Mouse (Mus musculus) heart, adult 2 months (tissue): ENCODE results near the gene Atn1. TPM values are rescaled to one million over a fixed set of nuclear protein-coding genes. Genes with fewer than 3 reads are reported as not detected.

ENCODE experiments used
- DNase-seq, 2 experiments: peaks; one replicate each; pipeline ENCODE4 v3.0.0; 2021
- H3K27ac ChIP-seq: fragments of 200-600 bp; 2 replicates; pipeline ENCODE4 v1.8.1; 2022
- H3K27me3 ChIP-seq: fragments of 200-500 bp; 2 replicates; pipeline ENCODE4 v1.6.1; 2012; ENCODE audit warnings: mild to moderate bottlenecking, low read length, inconsistent platforms, mixed read lengths; ENCODE audit not compliant: control insufficient read depth, insufficient read depth
- H3K36me3 ChIP-seq: fragments of 200-500 bp; 2 replicates; pipeline ENCODE4 v1.6.1; 2012; ENCODE audit warnings: low read length, inconsistent platforms; ENCODE audit not compliant: control insufficient read depth, insufficient read depth
- H3K4me1 ChIP-seq: fragments of 200-500 bp; 2 replicates; pipeline ENCODE4 v1.6.1; 2011; ENCODE audit warnings: low read length; ENCODE audit not compliant: control insufficient read depth, insufficient read depth
- H3K4me3 ChIP-seq: fragments of 200-600 bp; 2 replicates; pipeline ENCODE4 v1.8.1; 2022
- H3K79me2 ChIP-seq: fragments of 200-500 bp; replicated peaks from 2 replicates; pipeline ENCODE4 v1.6.1; 2012; ENCODE audit warnings: mild to moderate bottlenecking, inconsistent platforms, low read length, moderate library complexity, mixed read lengths; ENCODE audit not compliant: control insufficient read depth, insufficient read depth
- H3K9ac ChIP-seq: fragments of 200-500 bp; 2 replicates; pipeline ENCODE4 v1.6.1; 2012; ENCODE audit warnings: low read depth, mild to moderate bottlenecking, control low read depth, inconsistent platforms, low read length, mixed read lengths
- CTCF ChIP-seq: fragments of 200-600 bp; IDR thresholded peaks from 2 replicates; pipeline ENCODE4 v1.8.1; 2022; ENCODE audit warnings: antibody characterized with exemption, mild to moderate bottlenecking, moderate library complexity
- EP300 ChIP-seq: fragments of 200-500 bp; IDR thresholded peaks from 2 replicates; pipeline ENCODE4 v1.6.1; 2011; ENCODE audit warnings: low read depth, low read length, control low read depth; ENCODE audit not compliant: insufficient read depth
- POLR2A ChIP-seq: fragments of 200-500 bp; IDR thresholded peaks from 2 replicates; pipeline ENCODE4 v1.6.1; 2011; ENCODE audit warnings: mild to moderate bottlenecking, low read depth, low read length, control low read depth; ENCODE audit not compliant: insufficient read depth
- WGBS: fragments of 180-500 bp; shearing (Covaris S2); methylation state at CpG from one replicate; pipeline ENCODE4 v1.1.7; 2018; 5-methylcytosine and 5-hydroxymethylcytosine counted together
- intact Hi-C: fragments of 180-260 bp; cut with DNase I; formaldehyde crosslinking; loops from one replicate; pipeline ENCODE4 v1.15.1; 2025
- polyA plus RNA-seq: library from polyadenylated mRNA; depleted of rRNA; stranded (reverse); fragments of >200 nt; gene quantifications from 2 replicates; pipeline ENCODE4 v1.2.3, GENCODE M21; 2012
- total RNA-seq, 2 experiments: library from RNA; stranded (reverse); gene quantifications; 2 replicates each; pipeline ENCODE4 v1.2.3; 2021

The Atn1 gene
- total and polyA plus RNA-seq, 3 experiments: 32.8 to 47.8 (median 44.3) TPM

DNA sequence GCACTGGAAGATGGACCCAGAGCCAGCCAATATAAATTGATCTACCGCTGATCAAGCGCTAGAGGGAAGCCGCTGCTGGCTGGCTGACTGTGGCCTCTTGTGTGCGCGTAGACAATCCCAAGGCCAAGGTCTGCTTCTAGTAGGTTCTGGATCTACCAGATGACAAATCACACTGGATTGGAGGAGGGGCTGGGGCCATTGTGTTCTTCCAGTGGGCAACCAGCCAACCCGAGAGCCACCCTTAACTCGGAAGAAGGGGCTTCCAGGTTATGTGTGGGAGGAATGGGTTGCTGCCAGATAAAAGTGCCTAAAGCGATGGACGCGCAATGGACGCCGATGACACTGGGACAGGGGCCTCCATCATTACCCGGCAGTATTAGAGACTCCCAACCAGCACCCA is 38.4 kb downstream of the Atn1 start:
- intact Hi-C loops: no loop called here
- WGBS: 56% methylated on average over 13 of the region's 13 CpGs
- H3K79me2 ChIP-seq: peaks cover 2% of the 10 kb centered on the region; the same call in 1 of the 2 replicates
- DNase-seq: no peak
- no peak overlapping the region for H3K9ac ChIP-seq
- TF ChIP-seq EP300 (no peak), CTCF (no peak), POLR2A (no peak)
- peaks cover 2% of the 10 kb centered on the region for H3K36me3 ChIP-seq
- H3K27ac ChIP-seq: no peak overlapping the region
- H3K27me3 ChIP-seq: no peaks in the 10 kb centered on the region
- H3K4me1 ChIP-seq: peaks cover 3% of the 10 kb centered on the region
- H3K4me3 ChIP-seq: no peak overlapping the region

DNA sequence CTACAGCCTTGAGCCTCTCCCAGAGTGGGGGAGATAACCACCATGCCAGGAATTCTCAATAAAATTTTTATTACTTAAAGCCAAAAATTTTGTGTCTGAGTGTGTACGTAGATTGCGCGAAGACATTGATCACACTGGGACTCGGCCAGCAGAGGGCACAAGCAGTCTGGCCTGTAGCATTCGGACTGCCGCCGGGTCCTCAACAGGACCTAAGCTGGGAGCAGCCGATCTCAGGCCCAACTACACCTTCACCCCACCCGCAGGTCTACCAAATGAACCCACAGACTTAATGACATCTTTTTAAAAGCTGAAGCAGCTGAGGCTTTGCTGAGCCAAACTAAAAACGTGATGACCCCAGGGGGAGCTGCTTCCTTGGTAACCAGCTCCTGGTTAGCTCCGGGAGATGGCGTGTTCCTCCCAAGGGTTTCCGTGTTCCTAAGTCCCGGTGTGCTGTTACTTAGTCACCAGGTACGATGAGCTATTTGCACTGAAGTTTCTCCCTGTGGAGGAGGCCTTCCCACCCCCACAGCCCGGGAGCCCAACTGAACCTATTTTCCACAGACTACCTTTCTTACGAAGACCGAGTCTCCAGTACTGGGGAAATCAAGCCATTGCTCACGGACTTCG is 39.3 kb downstream of the Atn1 start:
- WGBS: 58% methylated on average over 20 of the region's 20 CpGs
- Histone ChIP-seq H3K4me1 (peaks cover 5% of the 10 kb centered on the region), H3K4me3 (no peak overlapping the region), H3K36me3 (peaks cover 2% of the 10 kb centered on the region), H3K79me2 (peaks cover 2% of the 10 kb centered on the region; the same call in 1 of the 2 replicates), H3K9ac (no peak overlapping the region), H3K27me3 (no peaks in the 10 kb centered on the region), H3K27ac (no peak overlapping the region)
- intact Hi-C loops: no loop called here
- peak; percentile 57 to 59 for DNase-seq
- peak; percentile 70 for TF ChIP-seq CTCF
- 0 out of 2 replicates have a peak, but pooled peaks have one; percentile 41 for TF ChIP-seq EP300
- TF ChIP-seq POLR2A: no peak

DNA sequence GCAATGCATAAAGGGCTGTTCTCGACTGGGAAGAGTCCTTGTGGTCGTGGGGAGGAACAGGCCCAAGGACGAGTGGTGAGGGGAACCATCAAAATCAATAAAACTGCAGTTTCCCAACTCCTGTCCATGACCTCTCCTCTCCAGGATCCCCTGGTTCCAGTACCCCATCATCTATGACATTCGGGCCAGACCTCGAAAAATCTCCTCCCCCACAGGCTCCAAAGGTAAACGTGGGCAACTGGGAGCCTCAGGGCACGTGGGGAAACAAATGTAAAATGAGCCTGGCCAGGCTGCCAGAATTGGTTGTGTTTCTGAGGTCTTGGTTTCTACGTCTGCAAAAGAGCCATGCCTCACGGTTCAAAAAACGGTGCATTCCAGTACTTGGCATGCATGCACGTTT is 43.4 kb downstream of the Atn1 start:
- no peak for DNase-seq
- H3K27me3 ChIP-seq: no peaks in the 10 kb centered on the region
- peaks cover 2% of the 10 kb centered on the region; the same call in 1 of the 2 replicates for H3K79me2 ChIP-seq
- peak overlapping the region; percentile 96 for H3K27ac ChIP-seq
- intact Hi-C loops: loop anchor here (1.0 to 2.0 kb wide), 5 partner anchors 27 to 326 kb away; partner anchors contain the start of genes Atn1, Gm45234, Ing4 and Lpcat3
- peak overlapping the region; percentile 94 for H3K9ac ChIP-seq
- H3K4me1 ChIP-seq: peaks cover 5% of the 10 kb centered on the region
- TF ChIP-seq EP300: no peak
- peaks cover 5% of the 10 kb centered on the region for H3K36me3 ChIP-seq
- H3K4me3 ChIP-seq: peak overlapping the region; percentile 88
- 10% methylated on average over 11 of the region's 11 CpGs for WGBS

DNA sequence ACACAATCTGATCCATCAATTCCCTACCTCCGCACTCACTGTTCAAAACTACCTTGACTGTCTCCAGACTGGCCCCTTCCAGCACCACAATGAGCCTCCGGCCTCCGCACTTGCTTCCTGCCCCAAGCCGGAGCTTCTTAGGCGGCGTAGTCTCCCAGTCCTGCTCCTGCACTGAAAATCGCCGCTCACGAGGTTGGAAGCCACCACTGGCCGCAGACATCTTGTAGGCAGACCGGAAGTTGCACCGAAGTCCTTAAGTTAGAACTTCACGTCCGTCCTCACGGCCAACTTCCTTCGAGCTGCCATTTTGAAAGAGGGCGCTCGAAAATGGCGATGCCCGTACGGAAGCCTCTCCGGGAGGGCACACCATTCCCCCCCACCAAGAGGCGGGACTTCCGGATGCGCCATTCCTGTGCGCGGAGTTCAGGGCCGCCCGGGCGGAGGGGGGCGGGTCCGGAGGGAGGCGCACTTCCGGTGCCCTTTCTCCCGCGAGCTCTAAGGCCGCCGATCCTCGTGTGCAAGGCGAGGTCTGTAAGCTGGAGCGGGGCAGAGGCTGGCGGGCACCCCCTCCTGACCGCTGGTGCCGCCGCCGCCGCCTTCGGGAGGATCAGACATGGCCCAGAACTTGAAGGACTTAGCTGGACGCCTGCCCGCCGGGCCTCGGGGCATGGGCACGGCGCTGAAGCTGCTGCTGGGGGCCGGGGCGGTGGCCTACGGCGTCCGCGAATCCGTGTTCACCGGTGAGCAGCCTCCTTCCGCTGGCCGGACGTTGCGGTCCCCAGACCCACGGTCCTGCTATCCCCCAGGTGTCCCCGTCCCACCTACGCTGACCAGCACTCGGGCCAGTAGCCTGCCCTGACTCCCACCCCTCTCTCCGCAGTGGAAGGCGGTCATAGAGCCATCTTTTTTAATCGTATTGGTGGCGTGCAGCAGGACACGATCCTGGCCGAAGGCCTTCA is 44.2 kb downstream of the Atn1 start, which contains the start of the genes Emg1 and Phb2:
Gene Emg1 (minus strand): TSS at position 355 of the 959 bp plus-strand sequence.
Gene Phb2 (plus strand): TSS at position 513 of the 959 bp plus-strand sequence.
- WGBS: under 1% methylated on average over 76 of the region's 76 CpGs
- Histone ChIP-seq H3K9ac (peak within 1 kb of the TSS; percentile 94), H3K36me3 (peaks cover 5% of the 10 kb centered on the region), H3K4me3 (peak within 1 kb of the TSS; percentile 88), H3K27me3 (no peaks in the 10 kb centered on the region), H3K4me1 (peaks cover 5% of the 10 kb centered on the region), H3K79me2 (peaks cover 2% of the 10 kb centered on the region; the same call in 1 of the 2 replicates), H3K27ac (peak within 1 kb of the TSS; percentile 96)
- peak; percentile 98 to 99 for DNase-seq
- peak; percentile 17; the same call in 1 of the 2 replicates for TF ChIP-seq CTCF
- peak; percentile 81 for TF ChIP-seq POLR2A
- TF ChIP-seq EP300: peak; percentile 81
- intact Hi-C loops: loop anchor here (1.0 to 2.0 kb wide), 5 partner anchors 28 to 327 kb away; partner anchors contain the start of genes Atn1, Gm45234, Ing4 and Lpcat3

DNA sequence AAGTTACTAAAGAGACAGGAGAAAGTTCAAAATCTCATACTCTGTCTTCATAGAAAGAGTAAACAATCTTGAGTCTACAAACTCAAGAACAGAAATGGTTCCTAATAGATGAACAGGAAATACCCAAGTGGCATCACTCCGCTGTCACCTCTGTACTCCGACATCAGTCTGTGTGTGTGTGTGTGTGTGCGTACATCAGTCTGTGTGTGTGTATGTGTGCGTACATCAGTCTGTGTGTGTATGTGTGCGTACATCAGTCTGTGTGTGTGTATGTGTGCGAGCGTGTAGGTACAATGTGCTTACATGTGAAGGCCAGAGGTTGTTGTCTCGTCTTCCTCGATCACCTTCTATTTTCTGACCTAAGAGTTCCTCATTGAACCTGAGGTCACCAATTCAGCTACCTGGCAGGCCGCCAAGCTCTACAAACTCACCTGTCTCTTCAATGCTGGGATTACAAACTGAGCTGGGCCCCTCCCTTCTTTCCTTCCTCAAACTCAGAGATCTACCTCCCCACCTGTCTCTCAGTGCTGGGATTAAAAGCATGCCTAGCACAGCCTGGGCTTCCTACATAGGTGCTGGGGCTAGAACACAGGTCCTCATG is 47.9 kb downstream of the Atn1 start:
- peaks cover 3% of the 10 kb centered on the region for H3K36me3 ChIP-seq
- WGBS: 87% methylated on average over 10 of the region's 10 CpGs
- H3K4me1 ChIP-seq: peaks cover 7% of the 10 kb centered on the region
- H3K4me3 ChIP-seq: no peak overlapping the region
- H3K9ac ChIP-seq: no peak overlapping the region
- H3K27me3 ChIP-seq: no peaks in the 10 kb centered on the region
- intact Hi-C loops: no loop called here
- no peaks in the 10 kb centered on the region; the same call in 1 of the 2 replicates for H3K79me2 ChIP-seq
- no peak for DNase-seq
- no peak for TF ChIP-seq CTCF
- TF ChIP-seq POLR2A: no peak
- no peak for TF ChIP-seq EP300
- no peak overlapping the region for H3K27ac ChIP-seq
